Mouse (Mus musculus) left cerebral cortex, adult 2 months (tissue): ENCODE data around the gene Brd2. TPM values are rescaled to one million over a fixed set of nuclear protein-coding genes. Genes with fewer than 3 reads are reported as not detected.

ENCODE experiments used
- DNase-seq, 2 experiments: peaks; one replicate each; pipeline ENCODE4 v3.0.0; 2021 to 2022; ENCODE audit warnings: low spot score in 2 of 2, mixed read lengths in 1 of 2; ENCODE audit errors: extremely low spot score in 1 of 2
- H3K27ac ChIP-seq: fragments of 200-600 bp; 2 replicates; pipeline ENCODE4 v1.8.1; 2022
- H3K4me3 ChIP-seq: fragments of 200-600 bp; 2 replicates; pipeline ENCODE4 v1.8.1; 2022
- CTCF ChIP-seq: fragments of 200-600 bp; IDR thresholded peaks from 2 replicates; pipeline ENCODE4 v1.8.1; 2022; ENCODE audit warnings: antibody characterized with exemption, mild to moderate bottlenecking, moderate library complexity
- intact Hi-C: fragments of 180-260 bp; cut with DNase I; formaldehyde crosslinking; loops from one replicate; pipeline ENCODE4 v1.15.1; 2025
- total RNA-seq, 2 experiments: library from RNA; stranded (reverse); gene quantifications; 2 replicates each; pipeline ENCODE4 v1.2.3; 2021

Brd2 gene
- total RNA-seq, 2 experiments from 2014 or later: 177 to 179 TPM

GRCm38 (mm10) chr17:34075271-34075670 is 47.2 kb downstream of the Brd2 start:
- intact Hi-C loops: loop anchor here (5.0 to 10.0 kb wide), 2 partner anchors 162 to 270 kb away; partner anchors contain the start of gene H2-Ob
- peak; percentile 43 to 65 for DNase-seq
- Histone ChIP-seq H3K27ac (no peak overlapping the region), H3K4me3 (no peak overlapping the region)
- peak; percentile 82 for TF ChIP-seq CTCF

- Histone ChIP-seq H3K4me3 (no peak overlapping the region), H3K27ac (no peak overlapping the region)
- no peak for TF ChIP-seq CTCF
- DNase-seq: no peak
- intact Hi-C loops: loop anchor here (10.0 kb wide), 1 partner anchor 273 kb away; no protein-coding TSS in a partner anchor
These were observed 50.3 kb downstream of the Brd2 start for GRCm38 (mm10) chr17:34072091-34072490.

- no peak for TF ChIP-seq CTCF
- Histone ChIP-seq H3K4me3 (no peak overlapping the region), H3K27ac (no peak overlapping the region)
- intact Hi-C loops: no loop called here
- DNase-seq: no peak
These were observed 53.6 kb downstream of the Brd2 start for GRCm38 (mm10) chr17:34068864-34069263.

Other genes starting within 250 kb of the Brd2 start
- gene Gm7029, start 248.8 kb downstream of the Brd2 start, total RNA-seq: not detected
- 1 to 10 TPM; 2.2 to 3.1 TPM for gene Kifc1, start 232.0 kb downstream of the Brd2 start, total RNA-seq
- not detected for gene Platr17, start 217.5 kb downstream of the Brd2 start, total RNA-seq
- 10 to 100 TPM; 25.5 to 27.7 TPM for gene Daxx, start 213.2 kb downstream of the Brd2 start, total RNA-seq
- gene Tapbp, start 206.7 kb downstream of the Brd2 start, total RNA-seq: 10 to 100 TPM; 41.3 to 44.2 TPM
- gene Zbtb22, start 206.7 kb downstream of the Brd2 start, total RNA-seq: 10 to 100 TPM; 35.8 to 36.0 TPM
- gene Rgl2, start 193.1 kb downstream of the Brd2 start, total RNA-seq: 10 to 100 TPM; 63.4 to 74.3 TPM
- gene Pfdn6, start 182.3 kb downstream of the Brd2 start, total RNA-seq: 10 to 100 TPM; 93.0 to 97.6 TPM
- 10 to 100 TPM; 14.7 to 18.4 TPM for gene Wdr46, start 182.0 kb downstream of the Brd2 start, total RNA-seq
- 1 to 10 TPM; 6.3 to 6.5 TPM for gene B3galt4, start 171.1 kb downstream of the Brd2 start, total RNA-seq
- gene Vps52, start 166.8 kb downstream of the Brd2 start, total RNA-seq: 10 to 100 TPM; 74.6 to 82.7 TPM
- gene Rps18, start 166.6 kb downstream of the Brd2 start, total RNA-seq: 100 to 1,000 TPM; 311 to 327 TPM
- gene H2-K1, start 122.3 kb downstream of the Brd2 start, total RNA-seq: 10 to 100 TPM; 19.7 to 23.5 TPM
- 10 to 100 TPM; 34.8 to 44.9 TPM for gene Ring1, start 98.0 kb downstream of the Brd2 start, total RNA-seq
- gene H2-Ke6, start 94.6 kb downstream of the Brd2 start, total RNA-seq: 10 to 100 TPM; 34.4 to 41.2 TPM
- gene Slc39a7, start 91.0 kb downstream of the Brd2 start, total RNA-seq: 100 to 1,000 TPM in 1 of 2 experiments, 10 to 100 TPM in 1; 98.6 to 104 TPM
- 10 to 100 TPM; 84.7 to 86.2 TPM for gene Rxrb, start 90.8 kb downstream of the Brd2 start, total RNA-seq
- gene Col11a2, start 83.2 kb downstream of the Brd2 start, total RNA-seq: 10 to 100 TPM; 11.3 to 15.2 TPM
- under 1 TPM in 1 of 2 experiments, not detected in 1; 0.47 TPM for gene H2-Oa, start 30.3 kb downstream of the Brd2 start, total RNA-seq
- 10 to 100 TPM; 23.3 to 28.2 TPM for gene H2-DMa, start 3.1 kb downstream of the Brd2 start, total RNA-seq
- gene H2-DMb2, start 20.7 kb upstream of the Brd2 start, total RNA-seq: under 1 TPM; 0.56 to 0.59 TPM
- gene H2-DMb1, start 30.4 kb upstream of the Brd2 start, total RNA-seq: 1 to 10 TPM; 1.1 to 1.7 TPM
- 1 to 10 TPM; 2.1 to 3.4 TPM for gene Tap1, start 64.9 kb upstream of the Brd2 start, total RNA-seq
- gene Psmb9, start 65.1 kb upstream of the Brd2 start, total RNA-seq: 1 to 10 TPM; 1.1 to 2.0 TPM
- 1 to 10 TPM; 2.0 to 3.2 TPM for gene Psmb8, start 75.1 kb upstream of the Brd2 start, total RNA-seq
- 1 to 10 TPM; 7.0 to 7.8 TPM for gene Tap2, start 80.9 kb upstream of the Brd2 start, total RNA-seq
- gene H2-Ob, start 116.3 kb upstream of the Brd2 start, total RNA-seq: under 1 TPM; 0.16 to 0.18 TPM
- gene H2-Ab1, start 135.1 kb upstream of the Brd2 start, total RNA-seq: 1 to 10 TPM; 1.3 to 3.1 TPM
- 1 to 10 TPM; 1.0 to 3.1 TPM for gene H2-Aa, start 165.2 kb upstream of the Brd2 start, total RNA-seq
- 1 to 10 TPM; 1.1 to 2.1 TPM for gene H2-Eb1, start 183.2 kb upstream of the Brd2 start, total RNA-seq
- not detected for gene H2-Eb2, start 203.0 kb upstream of the Brd2 start, total RNA-seq
- under 1 TPM; 0.65 to 0.68 TPM for gene Btnl2, start 232.2 kb upstream of the Brd2 start, total RNA-seq